Mouse (Mus musculus): ENCODE results near the gene Glra1. TPM values are rescaled to one million over a fixed set of nuclear protein-coding genes. Genes with fewer than 3 reads are reported as not detected.

The Glra1 gene
- total and polyA plus RNA-seq, 2 experiments: not detected

DNA sequence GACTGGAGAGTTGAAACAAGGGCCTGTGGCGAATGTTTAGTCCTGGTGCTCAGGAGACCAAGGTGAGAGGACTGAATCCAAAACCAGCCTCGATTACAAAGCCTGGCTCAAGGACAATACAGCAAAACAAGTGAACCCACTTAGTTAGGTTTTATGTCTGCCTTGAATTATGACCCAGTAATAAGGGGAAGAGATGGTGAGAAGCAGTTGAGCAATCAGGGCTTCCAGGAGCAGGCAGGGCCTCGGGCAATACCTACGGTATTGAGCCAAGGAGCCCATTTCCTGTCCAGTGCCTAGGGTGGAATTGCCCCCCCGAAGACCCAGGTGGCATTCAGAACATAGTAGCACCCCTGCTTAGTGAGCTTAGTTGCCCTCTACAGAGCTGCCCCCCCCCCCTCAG lies 105.1 kb downstream of the Glra1 start:
- 49% methylated on average over 5 of the region's 5 CpGs for WGBS
- TF ChIP-seq CTCF (IDR thresholded peaks at IDR 0.05; ENCODE audit: low read depth, low read length): no peak
- no peak for TF ChIP-seq POLR2A (IDR thresholded peaks at IDR 0.05; ENCODE audit: extremely low read depth, insufficient read depth, low read length)
- H3K9ac ChIP-seq (ENCODE audit: low read depth, low read length): no peak overlapping the region
- no peak overlapping the region for H3K4me3 ChIP-seq (ENCODE audit: insufficient read depth, low read depth, low read length)
- H3K4me1 ChIP-seq (ENCODE audit: control insufficient read depth, insufficient read depth, low read length): no peaks in the 10 kb centered on the region
- no peak overlapping the region for H3K27ac ChIP-seq (replicated peaks; ENCODE audit: insufficient read depth, low read depth, low read length)
- no peaks in the 10 kb centered on the region for H3K79me2 ChIP-seq (ENCODE audit: control insufficient read depth, insufficient read depth, low read length)
- no peaks in the 10 kb centered on the region for H3K27me3 ChIP-seq (ENCODE audit: control insufficient read depth, insufficient read depth, low read length)
- no peak for DNase-seq (ENCODE audit: extremely low read depth, low read depth, low spot score)
- H3K36me3 ChIP-seq (ENCODE audit: control insufficient read depth, insufficient read depth, low read length): peaks cover 20% of the 10 kb centered on the region

DNA sequence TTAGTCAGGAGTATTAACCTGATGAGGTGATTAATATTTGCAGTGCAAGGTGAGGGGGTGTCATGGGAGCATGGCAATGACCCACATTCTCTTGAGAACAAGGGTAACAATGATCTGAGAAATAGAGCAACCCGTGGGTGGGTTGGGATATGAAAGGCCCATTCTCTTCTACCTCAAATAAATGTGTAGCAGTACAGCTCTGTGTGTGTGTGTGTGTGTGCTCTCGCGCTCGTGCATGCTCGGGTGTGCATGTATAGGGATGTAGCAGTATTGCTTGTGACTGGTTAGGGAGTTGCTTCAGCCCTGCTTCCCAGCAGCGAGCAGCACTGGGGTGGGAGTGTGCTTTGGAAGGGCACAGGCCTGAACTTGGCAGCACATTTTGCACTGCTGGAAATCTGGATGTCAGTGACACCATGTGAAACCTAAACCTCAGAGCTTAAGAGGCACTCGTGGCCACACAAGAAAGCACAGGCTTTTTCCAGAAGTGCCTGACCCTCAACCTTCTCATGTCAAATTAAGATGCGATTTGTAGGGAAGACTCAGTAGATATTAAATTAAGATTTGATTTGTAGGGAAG lies 106.0 kb downstream of the Glra1 start:
- H3K79me2 ChIP-seq (ENCODE audit: control insufficient read depth, insufficient read depth, low read length): no peaks in the 10 kb centered on the region
- H3K27me3 ChIP-seq (ENCODE audit: control insufficient read depth, insufficient read depth, low read length): no peaks in the 10 kb centered on the region
- WGBS: 85% methylated on average over 8 of the region's 8 CpGs
- no peak for DNase-seq (ENCODE audit: extremely low read depth, low read depth, low spot score)
- TF ChIP-seq CTCF (IDR thresholded peaks at IDR 0.05; ENCODE audit: low read depth, low read length) (no peak), POLR2A (IDR thresholded peaks at IDR 0.05; ENCODE audit: extremely low read depth, insufficient read depth, low read length) (no peak)
- no peak overlapping the region for H3K27ac ChIP-seq (replicated peaks; ENCODE audit: insufficient read depth, low read depth, low read length)
- H3K9ac ChIP-seq (ENCODE audit: low read depth, low read length): no peak overlapping the region
- H3K4me1 ChIP-seq (ENCODE audit: control insufficient read depth, insufficient read depth, low read length): no peaks in the 10 kb centered on the region
- H3K4me3 ChIP-seq (ENCODE audit: insufficient read depth, low read depth, low read length): no peak overlapping the region
- H3K36me3 ChIP-seq (ENCODE audit: control insufficient read depth, insufficient read depth, low read length): peaks cover 23% of the 10 kb centered on the region

DNA sequence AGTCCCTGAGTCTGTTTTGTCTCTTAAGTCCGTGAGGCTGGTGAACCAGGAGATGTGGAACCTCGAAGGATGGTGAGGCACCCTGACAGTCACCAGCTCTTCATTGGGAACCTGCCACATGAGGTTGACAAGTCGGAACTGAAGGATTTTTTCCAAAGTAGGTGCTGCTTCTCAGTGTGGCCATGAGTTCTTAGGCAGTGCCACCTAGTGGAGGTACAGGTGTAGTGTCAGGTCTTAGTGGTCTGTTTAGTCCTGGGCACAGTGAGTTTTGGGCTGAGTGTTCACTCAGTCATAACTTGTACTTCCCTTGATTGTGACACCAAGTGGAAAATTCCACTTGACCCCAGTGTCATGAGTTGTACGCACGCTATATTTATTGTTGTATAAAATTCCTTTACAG lies 110.1 kb downstream of the Glra1 start:
- no peak overlapping the region for H3K27ac ChIP-seq (replicated peaks; ENCODE audit: insufficient read depth, low read depth, low read length)
- H3K4me3 ChIP-seq (ENCODE audit: insufficient read depth, low read depth, low read length): no peak overlapping the region
- peaks cover 59% of the 10 kb centered on the region for H3K36me3 ChIP-seq (ENCODE audit: control insufficient read depth, insufficient read depth, low read length)
- H3K4me1 ChIP-seq (ENCODE audit: control insufficient read depth, insufficient read depth, low read length): no peaks in the 10 kb centered on the region
- peak; percentile 60 for DNase-seq (ENCODE audit: extremely low read depth, low read depth, low spot score)
- peak; percentile 60 for TF ChIP-seq CTCF (IDR thresholded peaks at IDR 0.05; ENCODE audit: low read depth, low read length)
- no peak for TF ChIP-seq POLR2A (IDR thresholded peaks at IDR 0.05; ENCODE audit: extremely low read depth, insufficient read depth, low read length)
- WGBS: 43% methylated on average over 5 of the region's 5 CpGs
- no peaks in the 10 kb centered on the region for H3K27me3 ChIP-seq (ENCODE audit: control insufficient read depth, insufficient read depth, low read length)
- H3K79me2 ChIP-seq (ENCODE audit: control insufficient read depth, insufficient read depth, low read length): no peaks in the 10 kb centered on the region
- no peak overlapping the region for H3K9ac ChIP-seq (ENCODE audit: low read depth, low read length)

DNA sequence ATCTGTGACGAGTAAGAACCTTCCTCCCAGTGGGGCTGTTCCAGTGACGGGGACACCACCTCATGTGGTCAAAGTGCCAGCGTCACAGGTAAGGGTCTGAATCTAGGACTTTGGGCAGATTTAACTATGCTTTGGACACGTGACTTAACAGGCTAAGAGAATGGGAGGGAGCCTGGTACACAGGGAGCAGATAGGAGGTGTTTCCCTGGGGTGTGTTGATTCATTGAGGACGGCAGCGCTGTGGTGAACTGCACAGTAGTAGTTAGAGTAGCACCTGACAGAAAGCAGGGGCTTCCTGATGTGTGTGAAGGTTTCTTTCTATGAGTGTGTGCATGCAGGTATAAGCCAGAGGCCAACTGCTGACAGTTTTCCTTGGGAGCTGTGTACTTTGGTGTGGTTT lies 111.8 kb downstream of the Glra1 start:
- no peak for DNase-seq (ENCODE audit: extremely low read depth, low read depth, low spot score)
- 90% methylated on average over 6 of the region's 6 CpGs for WGBS
- Histone ChIP-seq H3K27me3 (ENCODE audit: control insufficient read depth, insufficient read depth, low read length) (no peaks in the 10 kb centered on the region), H3K27ac (replicated peaks; ENCODE audit: insufficient read depth, low read depth, low read length) (no peak overlapping the region), H3K4me1 (ENCODE audit: control insufficient read depth, insufficient read depth, low read length) (no peaks in the 10 kb centered on the region), H3K4me3 (ENCODE audit: insufficient read depth, low read depth, low read length) (no peak overlapping the region), H3K36me3 (ENCODE audit: control insufficient read depth, insufficient read depth, low read length) (peaks cover 76% of the 10 kb centered on the region), H3K9ac (ENCODE audit: low read depth, low read length) (no peak overlapping the region), H3K79me2 (ENCODE audit: control insufficient read depth, insufficient read depth, low read length) (no peaks in the 10 kb centered on the region; the same call in 1 of the 2 replicates)
- TF ChIP-seq POLR2A (IDR thresholded peaks at IDR 0.05; ENCODE audit: extremely low read depth, insufficient read depth, low read length): no peak
- no peak for TF ChIP-seq CTCF (IDR thresholded peaks at IDR 0.05; ENCODE audit: low read depth, low read length)

DNA sequence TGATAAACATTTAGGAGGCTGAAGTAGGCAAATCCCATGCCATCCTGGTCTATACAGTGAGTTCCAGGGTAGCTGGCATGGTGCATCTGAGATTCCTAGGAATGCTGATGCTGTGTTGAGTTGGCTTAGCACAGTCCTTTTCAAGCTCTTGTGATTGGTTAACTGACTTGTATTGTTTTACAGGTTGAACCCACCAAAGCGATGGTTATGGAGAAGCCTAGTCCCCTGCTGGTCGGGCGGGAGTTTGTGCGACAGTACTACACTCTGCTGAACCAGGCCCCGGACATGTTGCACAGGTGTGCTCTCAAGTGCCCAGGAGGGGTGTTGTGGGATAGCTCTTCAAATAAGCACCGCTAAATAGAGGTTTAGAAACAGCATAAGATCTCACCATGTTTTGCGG lies 122.6 kb downstream of the Glra1 start:
- Histone ChIP-seq H3K79me2 (ENCODE audit: control insufficient read depth, insufficient read depth, low read length) (peaks cover 25% of the 10 kb centered on the region), H3K4me1 (ENCODE audit: control insufficient read depth, insufficient read depth, low read length) (peaks cover under 1% of the 10 kb centered on the region; the same call in 1 of the 2 replicates), H3K9ac (ENCODE audit: low read depth, low read length) (no peak overlapping the region), H3K27ac (replicated peaks; ENCODE audit: insufficient read depth, low read depth, low read length) (no peak overlapping the region), H3K4me3 (ENCODE audit: insufficient read depth, low read depth, low read length) (no peak overlapping the region), H3K27me3 (ENCODE audit: control insufficient read depth, insufficient read depth, low read length) (no peaks in the 10 kb centered on the region), H3K36me3 (ENCODE audit: control insufficient read depth, insufficient read depth, low read length) (peaks cover 47% of the 10 kb centered on the region)
- DNase-seq (ENCODE audit: extremely low read depth, low read depth, low spot score): no peak
- no peak for TF ChIP-seq CTCF (IDR thresholded peaks at IDR 0.05; ENCODE audit: low read depth, low read length)
- 95% methylated on average over 7 of the region's 7 CpGs for WGBS

DNA sequence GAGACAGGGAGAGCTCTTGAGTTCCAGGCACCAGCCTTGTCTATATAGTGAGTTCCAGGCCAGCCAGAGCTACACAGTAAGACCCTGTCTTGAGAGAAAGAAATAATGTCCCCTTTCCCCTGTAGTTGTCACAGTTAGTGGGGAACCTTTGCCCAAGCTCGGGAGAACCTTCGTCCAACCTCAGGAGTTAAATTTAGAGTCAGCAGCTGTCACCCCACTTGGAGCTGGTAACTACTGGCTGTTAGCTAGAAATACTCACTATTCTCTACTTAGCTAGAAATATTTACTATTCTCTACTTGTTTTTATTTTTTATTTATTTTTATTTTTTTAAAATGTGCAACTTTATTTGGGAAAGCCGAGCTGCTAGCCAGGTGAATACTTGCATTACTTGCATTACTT lies 134.8 kb downstream of the Glra1 start:
- Histone ChIP-seq H3K27ac (replicated peaks; ENCODE audit: insufficient read depth, low read depth, low read length) (no peak overlapping the region), H3K4me1 (ENCODE audit: control insufficient read depth, insufficient read depth, low read length) (peaks cover 14% of the 10 kb centered on the region), H3K79me2 (ENCODE audit: control insufficient read depth, insufficient read depth, low read length) (peaks cover 35% of the 10 kb centered on the region), H3K9ac (ENCODE audit: low read depth, low read length) (no peak overlapping the region), H3K27me3 (ENCODE audit: control insufficient read depth, insufficient read depth, low read length) (no peaks in the 10 kb centered on the region), H3K36me3 (ENCODE audit: control insufficient read depth, insufficient read depth, low read length) (no peaks in the 10 kb centered on the region), H3K4me3 (ENCODE audit: insufficient read depth, low read depth, low read length) (no peak overlapping the region)
- no peak for DNase-seq (ENCODE audit: extremely low read depth, low read depth, low spot score)
- 48% methylated on average over 3 of the region's 3 CpGs for WGBS
- TF ChIP-seq CTCF (IDR thresholded peaks at IDR 0.05; ENCODE audit: low read depth, low read length): no peak
- TF ChIP-seq POLR2A (IDR thresholded peaks at IDR 0.05; ENCODE audit: extremely low read depth, insufficient read depth, low read length): no peak
